Mouse (Mus musculus) midbrain, embryonic 11.5 days (tissue): ENCODE data around the gene Smim20. TPM values are rescaled to one million over a fixed set of nuclear protein-coding genes. Genes with fewer than 3 reads are reported as not detected.

Source experiments
- ATAC-seq: fragments of 200-750 bp; cut with Nextera tagmentation; 2 replicates; pipeline ENCODE4 v1.8.0; 2017; ENCODE audit warnings: moderate TSS enrichment, moderate library complexity; ENCODE audit not compliant: low FRiP score
- DNase-seq: peaks from one replicate; pipeline ENCODE4 v3.0.0; 2015; ENCODE audit warnings: low spot score; ENCODE audit errors: missing footprints
- H3K27ac ChIP-seq: fragments of 300-500 bp; sonication (generic); 2 replicates; pipeline ENCODE4 v1.5.1; 2014; ENCODE audit warnings: low read depth, low read length
- H3K27me3 ChIP-seq: fragments of 300-500 bp; sonication (generic); 2 replicates; pipeline ENCODE4 v1.6.1; 2014; ENCODE audit warnings: mild to moderate bottlenecking, low read length, moderate library complexity, mixed read lengths; ENCODE audit not compliant: control insufficient read depth, insufficient read depth
- H3K36me3 ChIP-seq: fragments of 300-500 bp; sonication (generic); 2 replicates; pipeline ENCODE4 v1.6.1; 2014; ENCODE audit warnings: mild to moderate bottlenecking, low read length, moderate library complexity, mixed read lengths; ENCODE audit not compliant: control insufficient read depth, insufficient read depth
- H3K4me1 ChIP-seq: fragments of 300-500 bp; sonication (generic); 2 replicates; pipeline ENCODE4 v1.6.1; 2014; ENCODE audit warnings: low read length; ENCODE audit not compliant: control insufficient read depth, insufficient read depth
- H3K4me2 ChIP-seq: fragments of 300-500 bp; sonication (generic); 2 replicates; pipeline ENCODE4 v1.6.1; 2014; ENCODE audit warnings: mild to moderate bottlenecking, moderate library complexity
- H3K4me3 ChIP-seq: fragments of 300-500 bp; sonication (generic); 2 replicates; pipeline ENCODE4 v1.5.1; 2014; ENCODE audit warnings: low read depth, low read length
- H3K9ac ChIP-seq: fragments of 300-500 bp; sonication (generic); 2 replicates; pipeline ENCODE4 v1.6.1; 2014; ENCODE audit warnings: low read length
- H3K9me3 ChIP-seq: fragments of 300-500 bp; sonication (generic); 2 replicates; pipeline ENCODE4 v1.6.1; 2016; ENCODE audit warnings: low read length; ENCODE audit not compliant: control insufficient read depth
- WGBS: fragments of 180-500 bp; shearing (Covaris S2); extraction: QIAGEN DNeasy Blood & Tissue Kit; methylation state at CpG from one replicate; pipeline ENCODE4 v1.1.7; 2014; 5-methylcytosine and 5-hydroxymethylcytosine counted together
- polyA plus RNA-seq: library from polyadenylated mRNA; unstranded; fragments of >200 nt; fragmentation: Nextera tagmentation; extraction: Ambion mirVana; gene quantifications from 2 replicates; pipeline ENCODE4 v1.2.1, GENCODE M21; 2014

Gene Smim20
- polyA plus RNA-seq, 1 experiment from 2014 or later: 71.0 TPM

DNA sequence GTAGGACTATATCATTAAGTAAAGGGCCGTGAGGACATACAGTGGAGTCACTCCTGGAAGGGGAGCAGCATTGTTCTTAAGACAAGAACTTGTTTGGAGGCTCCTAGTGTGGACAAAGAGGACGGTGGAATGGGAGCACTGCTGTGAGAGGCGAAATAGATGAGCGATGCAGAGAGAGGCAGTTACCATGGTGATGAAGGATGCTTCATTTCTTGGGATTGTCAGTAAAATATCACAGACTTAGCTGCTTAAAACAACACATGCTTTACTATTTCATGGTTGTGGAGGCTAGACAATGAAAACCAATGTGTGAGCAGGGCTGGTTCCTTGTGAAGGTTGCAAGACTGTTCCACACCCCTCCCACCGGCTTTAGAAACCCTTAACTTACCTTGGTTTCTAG lies 27.7 kb downstream of the Smim20 start:
- no peak overlapping the region for H3K4me3 ChIP-seq
- H3K27ac ChIP-seq: no peak overlapping the region
- WGBS: 80% methylated on average over 5 of the region's 5 CpGs
- no peaks in the 10 kb centered on the region for H3K9me3 ChIP-seq
- no peaks in the 10 kb centered on the region for H3K27me3 ChIP-seq
- no peak overlapping the region for H3K4me2 ChIP-seq
- DNase-seq (peak; percentile 71), ATAC-seq (no peak)
- no peaks in the 10 kb centered on the region; the same call in 1 of the 2 replicates for H3K36me3 ChIP-seq
- H3K4me1 ChIP-seq: no peaks in the 10 kb centered on the region
- no peak overlapping the region for H3K9ac ChIP-seq

DNA sequence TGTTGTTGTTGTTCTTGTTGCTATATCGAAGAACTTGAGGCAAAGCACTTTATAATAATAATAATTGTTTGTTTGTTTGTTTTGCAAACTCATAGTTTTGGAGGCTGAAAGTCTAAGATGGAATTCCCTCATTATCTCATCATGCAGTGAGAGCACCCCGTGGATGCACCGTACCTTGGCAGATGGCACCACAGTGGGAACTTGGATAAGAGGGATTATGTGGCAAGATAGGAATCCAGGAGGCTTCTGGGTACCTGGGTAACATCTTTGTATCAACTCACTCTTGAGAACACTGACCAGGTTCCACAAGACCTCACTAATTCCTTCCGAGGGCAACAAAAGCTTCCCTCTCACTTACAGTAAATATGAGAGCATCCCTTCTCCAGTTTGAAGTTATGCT lies 30.1 kb downstream of the Smim20 start:
- WGBS: 91% methylated on average over 4 of the region's 4 CpGs
- ATAC-seq (no peak), DNase-seq (no peak)
- no peaks in the 10 kb centered on the region for H3K9me3 ChIP-seq
- H3K27me3 ChIP-seq: no peaks in the 10 kb centered on the region
- H3K36me3 ChIP-seq: no peaks in the 10 kb centered on the region; the same call in 1 of the 2 replicates
- no peak overlapping the region for H3K4me3 ChIP-seq
- H3K4me2 ChIP-seq: no peak overlapping the region
- H3K4me1 ChIP-seq: no peaks in the 10 kb centered on the region
- no peak overlapping the region for H3K9ac ChIP-seq
- no peak overlapping the region for H3K27ac ChIP-seq

DNA sequence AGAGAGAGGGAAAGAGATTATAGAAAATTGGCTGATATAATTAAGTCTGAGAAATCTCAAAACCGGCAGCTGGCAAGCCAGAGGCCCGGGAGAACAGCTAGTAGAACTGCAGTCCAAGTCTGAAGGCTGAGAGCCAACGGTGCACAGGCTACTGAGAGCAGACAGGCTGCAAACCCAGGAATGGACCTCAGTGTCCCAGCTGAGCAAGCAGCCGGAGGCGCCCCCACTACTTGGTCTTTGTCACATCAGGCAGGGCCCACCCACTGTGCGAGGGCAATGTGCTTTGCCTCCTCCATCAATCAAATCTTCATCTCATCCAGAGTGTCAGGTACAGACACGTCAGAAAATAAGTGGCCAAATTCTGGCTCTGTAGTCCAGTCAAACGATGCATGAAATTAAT lies 34.6 kb downstream of the Smim20 start:
- Histone ChIP-seq H3K4me3 (no peak overlapping the region), H3K4me2 (no peak overlapping the region), H3K36me3 (no peaks in the 10 kb centered on the region; the same call in 1 of the 2 replicates), H3K4me1 (no peaks in the 10 kb centered on the region), H3K9me3 (no peaks in the 10 kb centered on the region), H3K27ac (no peak overlapping the region), H3K27me3 (no peaks in the 10 kb centered on the region), H3K9ac (no peak overlapping the region)
- ATAC-seq (no peak), DNase-seq (no peak)
- 83% methylated on average over 8 of the region's 8 CpGs for WGBS

DNA sequence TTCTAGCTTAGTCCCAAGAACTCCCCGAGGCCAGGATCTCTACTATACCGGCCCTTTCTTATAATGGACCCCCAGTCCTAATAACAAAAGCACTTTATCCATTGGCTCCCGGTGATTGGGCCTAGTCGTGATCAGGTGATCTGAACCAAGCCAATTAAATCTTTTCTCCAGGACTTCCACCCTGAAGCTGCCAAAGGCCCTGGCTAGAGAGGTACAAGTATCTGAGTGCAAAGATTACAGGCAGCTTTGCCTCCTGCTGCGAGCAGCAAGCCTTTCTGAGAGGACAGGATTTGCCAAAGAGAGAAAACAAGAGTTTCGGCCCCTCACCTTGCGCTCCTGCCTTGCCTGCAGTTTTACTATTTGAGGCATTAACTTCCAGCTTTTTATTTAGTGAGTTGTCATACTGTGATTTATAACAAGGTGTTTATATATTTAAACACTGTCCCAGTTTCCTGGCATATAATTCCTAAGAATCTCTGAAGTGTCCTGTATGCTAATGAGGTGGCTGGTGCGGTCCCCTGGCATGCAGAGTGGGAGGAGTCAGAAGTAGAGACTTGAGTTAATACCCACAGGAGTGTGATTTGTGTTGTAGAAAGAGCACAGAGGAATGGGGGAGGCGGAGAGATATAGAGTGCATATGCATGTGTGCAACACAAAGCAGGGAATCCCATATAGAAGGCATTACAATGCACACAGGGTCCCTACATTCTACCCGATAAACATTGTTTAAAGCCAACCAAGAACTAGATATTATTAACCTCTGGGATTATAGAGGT lies 36.2 kb downstream of the Smim20 start:
- no peak overlapping the region for H3K9ac ChIP-seq
- H3K4me1 ChIP-seq: no peaks in the 10 kb centered on the region
- H3K4me2 ChIP-seq: no peak overlapping the region
- no peaks in the 10 kb centered on the region for H3K27me3 ChIP-seq
- no peak overlapping the region for H3K27ac ChIP-seq
- H3K4me3 ChIP-seq: no peak overlapping the region
- DNase-seq (no peak), ATAC-seq (no peak)
- no peaks in the 10 kb centered on the region; the same call in 1 of the 2 replicates for H3K36me3 ChIP-seq
- WGBS: 77% methylated on average over 10 of the region's 10 CpGs
- H3K9me3 ChIP-seq: no peaks in the 10 kb centered on the region

DNA sequence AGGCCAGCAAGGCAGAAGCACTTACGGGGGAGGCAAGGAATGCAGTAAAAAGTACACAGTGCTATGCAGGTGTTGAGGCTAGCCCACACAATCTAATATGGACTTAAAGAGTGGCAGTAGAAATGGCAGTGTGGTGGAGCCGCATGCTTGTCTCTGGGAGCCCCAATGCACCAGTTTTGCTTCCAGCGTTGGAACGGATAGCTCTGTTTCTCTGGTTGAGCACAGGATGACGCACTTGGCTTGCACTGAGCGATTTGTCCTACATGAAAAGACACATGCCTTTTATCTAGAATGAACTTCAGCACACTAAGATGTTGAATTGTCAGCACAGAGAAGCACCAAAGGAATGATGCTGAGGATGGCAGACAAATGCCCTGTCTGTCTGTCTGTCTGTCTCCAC lies 37.1 kb downstream of the Smim20 start:
- Histone ChIP-seq H3K27me3 (no peaks in the 10 kb centered on the region), H3K27ac (no peak overlapping the region), H3K9ac (no peak overlapping the region), H3K9me3 (no peaks in the 10 kb centered on the region), H3K4me1 (no peaks in the 10 kb centered on the region), H3K4me3 (no peak overlapping the region), H3K4me2 (no peak overlapping the region), H3K36me3 (no peaks in the 10 kb centered on the region; the same call in 1 of the 2 replicates)
- ATAC-seq: no peak
- 93% methylated on average over 6 of the region's 6 CpGs for WGBS
- DNase-seq: no peak

DNA sequence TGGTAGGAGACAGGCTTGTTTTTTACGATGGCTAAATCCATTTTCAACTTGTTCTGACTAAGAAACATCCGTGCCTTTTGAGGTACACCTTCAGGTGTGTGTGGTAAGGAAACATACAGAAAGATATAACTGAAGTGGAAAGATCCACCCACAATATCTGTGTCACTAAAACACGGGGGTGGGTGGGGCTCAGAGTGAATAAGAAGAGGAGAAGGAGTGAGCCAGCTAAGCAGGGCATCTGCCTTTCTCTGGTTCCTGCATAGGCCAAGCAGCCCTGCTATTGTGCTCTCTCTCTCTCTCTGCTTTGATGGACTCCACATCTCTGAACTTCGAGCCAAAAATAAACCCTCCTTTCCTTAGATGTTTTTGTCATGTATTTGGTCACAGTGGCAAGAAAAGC lies 38.1 kb downstream of the Smim20 start:
- no peak for DNase-seq
- H3K36me3 ChIP-seq: no peaks in the 10 kb centered on the region
- no peaks in the 10 kb centered on the region for H3K9me3 ChIP-seq
- H3K4me1 ChIP-seq: no peaks in the 10 kb centered on the region
- no peak for ATAC-seq
- H3K27ac ChIP-seq: no peak overlapping the region
- H3K4me2 ChIP-seq: no peak overlapping the region
- 71% methylated on average over 4 of the region's 4 CpGs for WGBS
- H3K27me3 ChIP-seq: no peaks in the 10 kb centered on the region
- no peak overlapping the region for H3K4me3 ChIP-seq
- no peak overlapping the region for H3K9ac ChIP-seq

DNA sequence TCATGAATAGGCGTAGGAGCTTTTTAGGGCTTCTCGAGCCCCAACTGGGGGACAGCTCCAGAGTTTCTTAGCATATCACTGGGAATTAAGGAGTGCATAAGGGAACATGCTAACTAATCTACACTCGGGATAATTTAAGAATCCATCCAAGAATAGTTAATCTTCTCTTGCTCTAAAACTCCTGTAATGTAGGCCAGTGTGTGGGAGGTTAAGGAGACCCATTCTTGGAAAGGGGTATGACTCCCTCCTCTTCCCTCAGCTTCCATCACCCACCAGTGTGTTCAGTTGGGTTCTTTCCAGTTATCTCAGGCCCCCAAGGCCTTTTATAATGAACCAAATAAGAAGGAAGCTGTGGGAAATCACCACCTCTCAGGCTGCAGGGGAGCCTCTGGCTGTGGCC lies 40.0 kb downstream of the Smim20 start:
- H3K36me3 ChIP-seq: no peaks in the 10 kb centered on the region
- no peaks in the 10 kb centered on the region for H3K4me1 ChIP-seq
- no peaks in the 10 kb centered on the region for H3K9me3 ChIP-seq
- no peak overlapping the region for H3K9ac ChIP-seq
- H3K27me3 ChIP-seq: no peaks in the 10 kb centered on the region
- no peak overlapping the region for H3K27ac ChIP-seq
- no peak for ATAC-seq
- 97% methylated on average over 3 of the region's 3 CpGs for WGBS
- no peak overlapping the region for H3K4me2 ChIP-seq
- H3K4me3 ChIP-seq: no peak overlapping the region
- peak; percentile 56 for DNase-seq

DNA sequence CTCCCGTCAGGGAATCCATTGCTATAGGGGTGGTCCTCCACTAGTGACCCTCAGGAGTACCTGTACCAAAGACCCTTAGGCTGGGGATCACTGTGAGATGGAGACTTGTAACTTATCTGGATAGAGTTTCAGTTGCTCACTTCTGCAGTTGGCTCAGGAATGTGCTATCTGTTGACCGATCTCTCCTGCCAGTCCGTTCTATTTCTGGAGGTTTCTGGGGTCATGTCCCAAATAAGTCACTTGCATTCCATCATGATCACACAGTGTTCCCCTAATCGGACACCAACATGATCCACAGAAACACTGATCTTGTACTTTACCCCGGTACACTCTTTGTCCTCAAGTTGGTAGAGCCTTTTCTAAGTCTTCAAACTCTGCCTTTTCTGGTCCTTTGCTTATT lies 40.6 kb downstream of the Smim20 start:
- Histone ChIP-seq H3K4me3 (no peak overlapping the region), H3K9me3 (no peaks in the 10 kb centered on the region), H3K27ac (no peak overlapping the region), H3K9ac (no peak overlapping the region), H3K36me3 (no peaks in the 10 kb centered on the region), H3K27me3 (no peaks in the 10 kb centered on the region), H3K4me1 (no peaks in the 10 kb centered on the region), H3K4me2 (no peak overlapping the region)
- WGBS: 87% methylated on average over 5 of the region's 5 CpGs
- ATAC-seq (no peak), DNase-seq (no peak)

DNA sequence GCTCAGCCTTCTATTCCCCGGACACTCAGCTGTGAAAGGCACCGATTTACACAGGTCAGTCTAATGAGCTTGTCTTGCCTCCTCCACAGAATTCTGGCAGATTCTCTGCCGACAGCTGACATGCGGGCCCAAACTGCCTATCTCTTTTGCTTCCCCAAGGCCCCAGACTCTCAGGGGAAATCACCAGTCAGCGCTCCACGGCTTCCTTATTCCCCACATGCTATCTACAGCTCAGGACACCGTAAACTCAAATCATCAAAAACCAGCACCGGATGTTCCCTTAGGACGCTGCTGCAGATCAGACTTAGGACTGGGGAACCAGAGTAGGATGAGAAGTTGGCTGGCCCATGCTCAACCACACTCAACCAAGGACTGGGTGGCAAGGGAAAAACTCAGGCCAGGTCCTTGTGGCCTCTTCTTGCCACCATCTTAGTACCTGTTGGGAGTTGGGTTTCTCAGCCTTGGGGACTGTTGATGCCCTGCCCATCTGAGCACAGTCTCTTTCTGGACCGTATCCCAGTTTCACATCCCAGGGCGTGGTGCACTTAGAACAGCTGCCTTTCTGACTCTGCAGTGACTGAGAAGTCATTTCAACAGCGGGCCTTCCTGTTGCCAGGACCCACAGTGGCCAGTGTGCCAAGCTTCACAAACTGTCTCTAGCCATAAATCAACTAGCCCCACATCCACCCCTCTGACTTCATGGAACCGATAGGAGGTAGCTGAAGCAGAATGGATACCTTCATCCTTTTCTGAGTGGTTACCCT lies 47.7 kb downstream of the Smim20 start:
- no peaks in the 10 kb centered on the region for H3K9me3 ChIP-seq
- no peaks in the 10 kb centered on the region for H3K36me3 ChIP-seq
- H3K27ac ChIP-seq: no peak overlapping the region
- no peak overlapping the region for H3K4me2 ChIP-seq
- no peaks in the 10 kb centered on the region for H3K27me3 ChIP-seq
- 94% methylated on average over 13 of the region's 13 CpGs for WGBS
- ATAC-seq (no peak), DNase-seq (peak; percentile 59)
- no peak overlapping the region for H3K9ac ChIP-seq
- H3K4me3 ChIP-seq: no peak overlapping the region
- no peaks in the 10 kb centered on the region for H3K4me1 ChIP-seq
